Mouse (Mus musculus) MEL (cell line): ENCODE measurements around the gene Homez. TPM values are rescaled to one million over a fixed set of nuclear protein-coding genes. Genes with fewer than 3 reads are reported as not detected.
A peak's percentile ranks its signal among the peaks of the same experiment; 100 is the strongest.

ENCODE experiments used
- DNase-seq: peaks from one replicate; pipeline ENCODE4 v3.0.0; 2011; ENCODE audit warnings: low read depth, low spot score
- H3K27ac ChIP-seq: 2 replicates; pipeline ENCODE4 v1.5.1; 2012; ENCODE audit warnings: low read depth, mild to moderate bottlenecking, control low read depth, low read length, moderate library complexity; ENCODE audit not compliant: control insufficient read depth
- H3K27me3 ChIP-seq, 2 experiments: fragments of 150-350 bp in 1 of 2; sonication (generic) in 1 of 2; 2 replicates each; pipeline ENCODE4 v1.6.1; 2012; ENCODE audit warnings: low read length in 2 of 2, mild to moderate bottlenecking in 2 of 2, improper control_type of control experiment in 1 of 2, moderate library complexity in 1 of 2; ENCODE audit not compliant: insufficient read depth in 2 of 2, control insufficient read depth in 1 of 2
- H3K36me3 ChIP-seq, 2 experiments: 2 replicates each; pipeline ENCODE4 v1.6.1; 2012 to 2014; ENCODE audit warnings: low read length in 2 of 2, improper control_type of control experiment in 1 of 2, inconsistent platforms in 1 of 2, mild to moderate bottlenecking in 1 of 2; ENCODE audit not compliant: insufficient read depth in 2 of 2, control insufficient read depth in 1 of 2
- H3K4me1 ChIP-seq, 2 experiments: fragments of 150-350 bp in 1 of 2; sonication (generic) in 1 of 2; 2 replicates each; pipeline ENCODE4 v1.6.1; 2012; ENCODE audit warnings: low read length in 2 of 2, improper control_type of control experiment in 1 of 2, mild to moderate bottlenecking in 1 of 2; ENCODE audit not compliant: insufficient read depth in 2 of 2, control insufficient read depth in 1 of 2
- H3K4me3 ChIP-seq, 2 experiments: fragments of 150-350 bp in 1 of 2; sonication (generic) in 1 of 2; 2 replicates each; pipeline ENCODE4 v1.5.1; 2012; ENCODE audit warnings: low read depth in 2 of 2, low read length in 2 of 2, mild to moderate bottlenecking in 2 of 2, moderate library complexity in 2 of 2, control low read depth in 1 of 2, improper control_type of control experiment in 1 of 2; ENCODE audit not compliant: control insufficient read depth in 1 of 2, insufficient read depth in 1 of 2
- H3K79me2 ChIP-seq: 2 replicates; pipeline ENCODE4 v1.6.1; 2012; ENCODE audit warnings: mild to moderate bottlenecking, low read length, moderate library complexity; ENCODE audit not compliant: control insufficient read depth, poor library complexity, insufficient read depth
- H3K9ac ChIP-seq: 2 replicates; pipeline ENCODE4 v1.6.1; 2012; ENCODE audit warnings: low read depth, mild to moderate bottlenecking, control low read depth, low read length, moderate library complexity; ENCODE audit not compliant: control insufficient read depth, poor library complexity, severe bottlenecking
- H3K9me3 ChIP-seq: fragments of 150-350 bp; sonication (generic); replicated peaks from 2 replicates; pipeline ENCODE4 v1.6.1; 2012; ENCODE audit warnings: mild to moderate bottlenecking, low read length, improper control_type of control experiment, moderate library complexity; ENCODE audit not compliant: insufficient read depth
- BHLHE40 ChIP-seq: IDR thresholded peaks from 2 replicates; pipeline ENCODE4 v1.6.1; 2012; ENCODE audit warnings: low read depth, mild to moderate bottlenecking, inconsistent platforms, low read length, improper control_type of control experiment, borderline replicate concordance
- CHD1 ChIP-seq: IDR thresholded peaks from 2 replicates; pipeline ENCODE4 v1.6.1; 2012; ENCODE audit warnings: low read depth, mild to moderate bottlenecking, inconsistent platforms, low read length, improper control_type of control experiment
- CHD2 ChIP-seq: IDR thresholded peaks from 2 replicates; pipeline ENCODE4 v1.6.1; 2011; ENCODE audit warnings: low read length, improper control_type of control experiment
- CTCF ChIP-seq, 3 experiments: IDR thresholded peaks in 2 of 3; conservative IDR thresholded peaks in 1 of 3; 2 replicates each; pipeline ENCODE4 v1.5.1; 2011 to 2012; ENCODE audit warnings: low read length in 3 of 3, low read depth in 2 of 3, mild to moderate bottlenecking in 2 of 3, improper control_type of control experiment in 1 of 3, inconsistent platforms in 1 of 3, mixed read lengths in 1 of 3, moderate library complexity in 1 of 3; ENCODE audit not compliant: control insufficient read depth in 1 of 3, insufficient read depth in 1 of 3, poor library complexity in 1 of 3, severe bottlenecking in 1 of 3
- E2F4 ChIP-seq: IDR thresholded peaks from 2 replicates; pipeline ENCODE4 v1.6.1; 2011; ENCODE audit warnings: low read depth, low read length, improper control_type of control experiment, borderline replicate concordance
- ELF1 ChIP-seq: IDR thresholded peaks from 2 replicates; pipeline ENCODE4 v1.6.1; 2014; ENCODE audit warnings: low read depth, mild to moderate bottlenecking, inconsistent platforms, low read length, improper control_type of control experiment, moderate library complexity
- ETS1 ChIP-seq: IDR thresholded peaks from 2 replicates; pipeline ENCODE4 v1.6.1; 2012; ENCODE audit warnings: low read depth, mild to moderate bottlenecking, inconsistent platforms, low read length, improper control_type of control experiment, moderate library complexity
- GABPA ChIP-seq: IDR thresholded peaks from 2 replicates; pipeline ENCODE4 v1.6.1; 2012; ENCODE audit warnings: low read depth, mild to moderate bottlenecking, inconsistent platforms, low read length, improper control_type of control experiment, moderate library complexity
- JUND ChIP-seq: IDR thresholded peaks from 2 replicates; pipeline ENCODE4 v1.6.1; 2011; ENCODE audit warnings: low read depth, mild to moderate bottlenecking, improper control_type of control experiment, low read length
- KAT2A ChIP-seq: conservative IDR thresholded peaks from 2 replicates; pipeline ENCODE4 v1.6.1; 2012; ENCODE audit warnings: low read depth, low read length, improper control_type of control experiment, inconsistent platforms
- MAFK ChIP-seq: IDR thresholded peaks from 2 replicates; pipeline ENCODE4 v1.6.1; 2011; ENCODE audit warnings: low read depth, mild to moderate bottlenecking, low read length, improper control_type of control experiment, borderline replicate concordance
- MAX ChIP-seq: IDR thresholded peaks from 2 replicates; pipeline ENCODE4 v1.6.1; 2011; ENCODE audit warnings: low read length, improper control_type of control experiment
- MAZ ChIP-seq: IDR thresholded peaks from 2 replicates; pipeline ENCODE4 v1.6.1; 2012; ENCODE audit warnings: low read depth, mild to moderate bottlenecking, inconsistent platforms, low read length, improper control_type of control experiment
- MEF2A ChIP-seq: IDR thresholded peaks from 2 replicates; pipeline ENCODE4 v1.6.1; 2014; ENCODE audit warnings: low read depth, mild to moderate bottlenecking, inconsistent platforms, low read length, improper control_type of control experiment; ENCODE audit not compliant: poor library complexity, insufficient replicate concordance, severe bottlenecking; ENCODE audit errors: extremely low read depth
- MYB ChIP-seq: IDR thresholded peaks from 2 replicates; pipeline ENCODE4 v1.6.1; 2011; ENCODE audit warnings: mild to moderate bottlenecking, low read depth, low read length, improper control_type of control experiment
- NRF1 ChIP-seq: IDR thresholded peaks from 2 replicates; pipeline ENCODE4 v1.6.1; 2014; ENCODE audit warnings: low read depth, mild to moderate bottlenecking, inconsistent platforms, low read length, improper control_type of control experiment, moderate library complexity; ENCODE audit not compliant: poor library complexity, insufficient read depth, severe bottlenecking
- POLR2A ChIP-seq, 2 experiments: IDR thresholded peaks; 2 replicates each; pipeline ENCODE4 v1.6.1; 2011 to 2012; ENCODE audit warnings: low read length in 2 of 2, mild to moderate bottlenecking in 2 of 2, control low read depth in 1 of 2, improper control_type of control experiment in 1 of 2, low read depth in 1 of 2, moderate library complexity in 1 of 2; ENCODE audit not compliant: control insufficient read depth in 1 of 2, insufficient read depth in 1 of 2, poor library complexity in 1 of 2
- POLR2AphosphoS2 ChIP-seq: IDR thresholded peaks from 2 replicates; pipeline ENCODE4 v1.6.1; 2011; ENCODE audit warnings: low read length, improper control_type of control experiment
- POLR2AphosphoS5 ChIP-seq: IDR thresholded peaks from 2 replicates; pipeline ENCODE4 v1.6.1; 2012; ENCODE audit warnings: low read depth, borderline replicate concordance, mild to moderate bottlenecking, inconsistent platforms, low read length, moderate library complexity, mixed read lengths
- RAD21 ChIP-seq: IDR thresholded peaks from 2 replicates; pipeline ENCODE4 v1.6.1; 2011; ENCODE audit warnings: mild to moderate bottlenecking, low read depth, low read length, improper control_type of control experiment
- RCOR1 ChIP-seq: IDR thresholded peaks from 2 replicates; pipeline ENCODE4 v1.6.1; 2012; ENCODE audit warnings: low read depth, mild to moderate bottlenecking, inconsistent platforms, low read length, improper control_type of control experiment
- SMC3 ChIP-seq: IDR thresholded peaks from 2 replicates; pipeline ENCODE4 v1.6.1; 2011; ENCODE audit warnings: low read depth, low read length, improper control_type of control experiment
- TAL1 ChIP-seq: IDR thresholded peaks from 2 replicates; pipeline ENCODE4 v1.6.1; 2012; ENCODE audit warnings: mild to moderate bottlenecking, inconsistent platforms, low read length, moderate library complexity, mixed read lengths
- TBP ChIP-seq: IDR thresholded peaks from 2 replicates; pipeline ENCODE4 v1.8.0; 2011; ENCODE audit warnings: low read depth, low read length, improper control_type of control experiment
- TCF12 ChIP-seq: IDR thresholded peaks from 2 replicates; pipeline ENCODE4 v1.6.1; 2014; ENCODE audit warnings: low read depth, mild to moderate bottlenecking, inconsistent platforms, low read length, improper control_type of control experiment, moderate library complexity
- ZC3H11A ChIP-seq: IDR thresholded peaks from 2 replicates; pipeline ENCODE4 v1.6.1; 2012; ENCODE audit warnings: low read depth, mild to moderate bottlenecking, inconsistent platforms, low read length, improper control_type of control experiment
- ZKSCAN1 ChIP-seq: IDR thresholded peaks from 2 replicates; pipeline ENCODE4 v1.6.1; 2012; ENCODE audit warnings: low read depth, mild to moderate bottlenecking, inconsistent platforms, low read length, improper control_type of control experiment, moderate library complexity
- ZNF384 ChIP-seq: IDR thresholded peaks from 2 replicates; pipeline ENCODE4 v1.6.1; 2012; ENCODE audit warnings: low read depth, mild to moderate bottlenecking, inconsistent platforms, low read length, improper control_type of control experiment
- polyA plus RNA-seq, 2 experiments: library from polyadenylated mRNA; stranded (reverse) in 1 of 2; unstranded in 1 of 2; fragments of >175 nt in 1 of 2; fragments of >200 nt in 1 of 2; gene quantifications; 2 replicates each; pipeline versions ENCODE4 v1.2.1 to v1.2.4; 2012; ENCODE audit warnings: low replicate concordance in 2 of 2, low read depth in 1 of 2; ENCODE audit not compliant: insufficient read length in 2 of 2, insufficient read depth in 1 of 2, missing spikeins in 1 of 2
- total RNA-seq: library from RNA; depleted of rRNA; stranded (reverse); fragments of 300-350 nt; gene quantifications from 2 replicates; pipeline ENCODE4 v1.2.3, GENCODE M21; 2012

Homez gene
- total and polyA plus RNA-seq, 3 experiments: 4.9 to 8.5 TPM; not detected in 1

DNA sequence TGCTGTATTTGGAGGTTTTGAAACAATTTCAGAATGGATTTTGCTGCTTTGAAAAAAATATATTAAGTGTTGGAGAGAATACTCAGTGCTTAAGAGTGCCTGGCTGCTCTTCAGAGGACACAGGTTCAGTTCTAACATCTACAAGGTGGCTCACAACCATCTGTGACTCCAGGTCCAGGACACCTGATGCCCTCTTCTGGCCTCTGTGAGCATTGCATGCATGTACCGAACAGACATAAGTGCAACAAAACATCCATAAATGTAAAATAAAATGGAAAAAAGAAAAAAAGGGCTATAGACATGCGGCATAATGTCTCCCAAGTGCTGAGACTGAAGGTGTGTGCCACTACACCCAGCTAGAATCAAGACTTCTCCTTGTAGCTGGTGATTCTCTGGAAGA lies 10.2 kb downstream of the Homez start:
- Histone ChIP-seq H3K9ac (no peak overlapping the region), H3K79me2 (no peaks in the 10 kb centered on the region; the same call in 1 of the 2 replicates), H3K4me3 (no peak overlapping the region), H3K9me3 (no peaks in the 10 kb centered on the region), H3K36me3 (peaks cover 0 to 15% of the 10 kb centered on the region in 2 experiments; a peak in 2 of 4 replicates), H3K27me3 (no peaks in the 10 kb centered on the region), H3K27ac (no peak overlapping the region), H3K4me1 (peaks cover 6 to 22% of the 10 kb centered on the region in 2 experiments; a peak in 3 of 4 replicates)
- TF ChIP-seq BHLHE40 (no peak), NRF1 (no peak), CHD2 (no peak), ZKSCAN1 (no peak), ZNF384 (no peak), TBP (no peak), MEF2A (no peak), KAT2A (no peak), ETS1 (no peak), POLR2A (IDR thresholded peaks at IDR 0.05; ENCODE audit: control insufficient read depth in 1 of 2, insufficient read depth in 1 of 2, low read depth in 1 of 2, low read length in 2 of 2, poor library complexity in 1 of 2) (no peak), GABPA (no peak), POLR2AphosphoS2 (no peak), CHD1 (no peak), CTCF (IDR thresholded peaks at IDR 0.05 in 2 of 3, conservative IDR thresholded peaks at IDR 0.05 in 1 of 3; ENCODE audit: control insufficient read depth in 1 of 3, insufficient read depth in 1 of 3, low read depth in 2 of 3, low read length in 3 of 3, poor library complexity in 1 of 3, severe bottlenecking in 1 of 3) (peak; percentile 43 to 51 (median 51)), TAL1 (no peak), MAZ (no peak), RCOR1 (no peak), RAD21 (peak; percentile 48), MAFK (no peak), POLR2AphosphoS5 (no peak), TCF12 (no peak), MAX (no peak), E2F4 (no peak), MYB (no peak), JUND (no peak), ELF1 (no peak), SMC3 (peak; percentile 64), ZC3H11A (0 out of 2 replicates have a peak, but pooled peaks have one; percentile 31)
- peak; percentile 76 for DNase-seq
